Mouse (Mus musculus) forebrain, postnatal 0 days (tissue): ENCODE results near the gene Prcd. TPM values are rescaled to one million over a fixed set of nuclear protein-coding genes. Genes with fewer than 3 reads are reported as not detected.
"Not testable (repeated sequence)": the region's sequence is repeated elsewhere in the genome, so short reads cannot be mapped to it uniquely, and the experiment has no call there.

Experiments
- ATAC-seq: fragments of 200-750 bp; cut with Nextera tagmentation; 2 replicates; pipeline ENCODE4 v1.8.0; 2017; ENCODE audit warnings: mild to moderate bottlenecking, moderate library complexity
- DNase-seq: peaks from one replicate; pipeline ENCODE4 v3.0.0-alpha.2; 2015
- H3K27ac ChIP-seq: fragments of 300-500 bp; sonication (generic); 2 replicates; pipeline ENCODE4 v1.5.1; 2014; ENCODE audit warnings: low read depth, mild to moderate bottlenecking, antibody characterized with exemption, low read length, moderate library complexity, mixed read lengths
- H3K27me3 ChIP-seq: fragments of 300-500 bp; sonication (generic); 2 replicates; pipeline ENCODE4 v1.6.1; 2014; ENCODE audit warnings: mild to moderate bottlenecking, low read length, mixed read lengths; ENCODE audit not compliant: insufficient read depth
- H3K36me3 ChIP-seq: fragments of 300-500 bp; sonication (generic); 2 replicates; pipeline ENCODE4 v1.6.1; 2014; ENCODE audit warnings: mild to moderate bottlenecking, moderate library complexity; ENCODE audit not compliant: insufficient read depth
- H3K4me1 ChIP-seq: fragments of 300-500 bp; sonication (generic); 2 replicates; pipeline ENCODE4 v1.6.1; 2014; ENCODE audit warnings: antibody characterized with exemption; ENCODE audit not compliant: insufficient read depth
- H3K4me2 ChIP-seq: fragments of 300-500 bp; sonication (generic); 2 replicates; pipeline ENCODE4 v1.6.1; 2014; ENCODE audit warnings: low read depth, mild to moderate bottlenecking, moderate library complexity
- H3K4me3 ChIP-seq: fragments of 300-500 bp; sonication (generic); 2 replicates; pipeline ENCODE4 v1.5.1; 2014; ENCODE audit warnings: low read depth, low read length, mixed read lengths
- H3K9ac ChIP-seq: fragments of 300-500 bp; sonication (generic); 2 replicates; pipeline ENCODE4 v1.6.1; 2014; ENCODE audit warnings: mild to moderate bottlenecking
- H3K9me3 ChIP-seq: fragments of 300-500 bp; sonication (generic); 2 replicates; pipeline ENCODE4 v1.6.1; 2016; ENCODE audit warnings: low read length
- CTCF ChIP-seq: sonication (generic); IDR thresholded peaks from 2 replicates; pipeline ENCODE4 v1.5.1; 2016; ENCODE audit warnings: antibody characterized with exemption, control low read depth, low read depth
- WGBS: fragments of 180-500 bp; shearing (Covaris S2); extraction: QIAGEN DNeasy Blood & Tissue Kit; methylation state at CpG from one replicate; pipeline ENCODE4 v1.1.7; 2014; 5-methylcytosine and 5-hydroxymethylcytosine counted together
- polyA plus RNA-seq: library from polyadenylated mRNA; unstranded; fragments of >200 nt; fragmentation: Nextera tagmentation; extraction: Ambion mirVana; gene quantifications from 2 replicates; pipeline ENCODE4 v1.2.1, GENCODE M21; 2015
- total RNA-seq: library from RNA; depleted of rRNA; stranded (reverse); fragments of >200 nt; gene quantifications from 2 replicates; pipeline ENCODE4 v1.2.3, GENCODE M21; 2014; rRNA removed

Gene Prcd
- total RNA-seq = 1.5 and 3.3 TPM in 2 replicates
- 3.4 and 4.8 TPM in 2 replicates for polyA plus RNA-seq

- no peak; the same call in 1 of the 2 replicates for ATAC-seq
- H3K4me2 ChIP-seq = peak within 1 kb of the TSS; percentile 96
- H3K27me3 ChIP-seq = no peaks in the 10 kb centered on the region
- no peaks in the 10 kb centered on the region for H3K9me3 ChIP-seq
- 4% methylated on average over 10 of the region's 10 CpGs for WGBS
- 0 out of 2 replicates have a peak, but pooled peaks cover 5% of the 10 kb centered on the region for H3K4me1 ChIP-seq
- H3K9ac ChIP-seq = peak within 1 kb of the TSS; percentile 81
- H3K36me3 ChIP-seq = no peaks in the 10 kb centered on the region
- TF ChIP-seq CTCF = no peak
- no peak for DNase-seq
- H3K27ac ChIP-seq = 0 out of 2 replicates have a peak within 1 kb of the TSS, but pooled peaks have one; percentile 9
- H3K4me3 ChIP-seq = peak within 1 kb of the TSS; percentile 68
Measured at GRCm38 (mm10) chr11:116653234-116653633, at the start of gene Prcd. Prcd (plus strand) TSS chr11:116653534.

DNA sequence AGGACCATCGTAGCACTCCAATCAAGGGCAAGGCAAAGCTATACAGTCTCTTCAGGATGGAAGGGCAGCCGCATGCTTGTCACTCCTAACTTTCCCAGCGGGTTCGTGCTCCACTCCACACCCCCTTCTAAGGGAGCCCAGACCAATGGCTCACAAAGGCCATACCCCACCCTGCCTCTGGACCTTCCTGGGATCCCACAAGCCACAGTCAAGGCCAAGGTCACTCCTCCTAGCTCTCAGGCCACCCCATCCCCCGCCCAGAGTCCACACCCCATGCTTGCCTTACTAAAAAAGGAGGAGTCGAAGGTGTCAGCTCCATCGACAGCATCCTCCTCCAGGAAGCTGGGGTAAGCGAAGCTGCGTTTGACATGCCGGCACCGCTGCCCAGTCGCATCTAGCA, 49.2 kb upstream of the Prcd start:
- no peak overlapping the region for H3K27ac ChIP-seq
- no peak overlapping the region for H3K4me3 ChIP-seq
- 88% methylated on average over 12 of the region's 12 CpGs for WGBS
- DNase-seq (no peak), ATAC-seq (no peak)
- H3K4me1 ChIP-seq = no peaks in the 10 kb centered on the region
- no peak overlapping the region for H3K4me2 ChIP-seq
- H3K9me3 ChIP-seq = no peaks in the 10 kb centered on the region
- no peak for TF ChIP-seq CTCF
- no peaks in the 10 kb centered on the region for H3K36me3 ChIP-seq
- no peaks in the 10 kb centered on the region for H3K27me3 ChIP-seq
- H3K9ac ChIP-seq = no peak overlapping the region

DNA sequence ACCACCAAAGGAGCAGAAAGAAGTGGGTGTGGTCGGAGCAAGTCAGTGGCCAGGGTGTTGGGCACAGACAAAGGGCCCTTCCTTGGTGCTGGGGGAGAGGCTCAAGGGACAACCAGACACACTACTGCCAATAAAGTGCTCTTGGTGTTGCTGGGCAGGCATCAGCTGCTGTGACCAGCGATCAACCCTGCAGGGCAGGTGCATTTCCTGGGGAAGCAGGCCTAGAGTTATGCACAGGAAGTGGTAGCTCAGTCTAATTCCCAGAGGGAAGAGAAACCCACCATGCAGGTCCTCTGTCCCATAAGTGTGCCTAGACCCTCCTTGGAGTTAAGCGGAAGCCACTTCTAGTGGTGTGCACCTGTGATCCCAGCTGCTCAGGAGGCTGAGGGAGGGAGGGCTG, 45.6 kb upstream of the Prcd start:
- H3K27ac ChIP-seq = no peak overlapping the region
- H3K9ac ChIP-seq = no peak overlapping the region
- H3K4me2 ChIP-seq = no peak overlapping the region
- H3K27me3 ChIP-seq = no peaks in the 10 kb centered on the region
- H3K36me3 ChIP-seq = no peaks in the 10 kb centered on the region
- DNase-seq (no peak), ATAC-seq (no peak)
- H3K9me3 ChIP-seq = no peaks in the 10 kb centered on the region
- H3K4me3 ChIP-seq = no peak overlapping the region
- 91% methylated on average over 3 of the region's 3 CpGs for WGBS
- no peak for TF ChIP-seq CTCF
- no peaks in the 10 kb centered on the region for H3K4me1 ChIP-seq

DNA sequence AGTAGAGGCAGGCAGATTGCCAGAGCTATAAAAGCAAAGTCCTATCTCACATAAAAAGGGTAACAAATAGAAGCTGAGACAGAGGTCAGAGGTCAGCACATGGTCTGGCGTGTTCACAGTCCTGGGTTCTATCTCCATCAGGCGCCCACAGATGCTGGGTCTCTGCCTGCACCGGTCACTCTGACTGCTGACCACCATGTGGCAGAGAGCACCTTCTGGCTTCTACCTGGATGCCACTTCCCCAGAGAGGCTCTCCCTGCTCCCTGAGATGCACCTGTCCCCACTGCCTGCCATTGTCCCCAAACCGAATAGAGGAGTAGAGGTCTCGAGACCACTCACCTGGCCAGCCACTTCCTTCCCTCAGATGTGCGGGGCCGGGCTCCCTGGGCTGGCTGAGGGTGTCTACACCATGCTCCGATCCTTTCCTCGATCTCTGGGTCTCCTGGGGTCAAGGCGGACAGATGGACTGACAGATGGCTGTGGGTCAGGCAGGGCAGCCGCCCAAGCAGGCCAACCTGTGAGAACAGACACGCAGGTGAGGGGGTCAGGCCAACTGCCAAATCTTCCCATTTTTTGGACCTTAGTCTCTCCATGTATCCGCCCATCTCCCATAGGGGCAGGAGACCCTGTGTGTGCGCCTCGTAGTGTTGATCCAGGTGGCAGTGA, 43.2 kb upstream of the Prcd start:
- TF ChIP-seq CTCF = no peak
- Histone ChIP-seq H3K4me3 (no peak overlapping the region), H3K27me3 (no peaks in the 10 kb centered on the region), H3K4me2 (no peak overlapping the region), H3K36me3 (no peaks in the 10 kb centered on the region), H3K27ac (no peak overlapping the region), H3K4me1 (no peaks in the 10 kb centered on the region), H3K9me3 (no peaks in the 10 kb centered on the region), H3K9ac (no peak overlapping the region)
- no peak for ATAC-seq
- WGBS = 90% methylated on average over 15 of the region's 15 CpGs
- no peak for DNase-seq

DNA sequence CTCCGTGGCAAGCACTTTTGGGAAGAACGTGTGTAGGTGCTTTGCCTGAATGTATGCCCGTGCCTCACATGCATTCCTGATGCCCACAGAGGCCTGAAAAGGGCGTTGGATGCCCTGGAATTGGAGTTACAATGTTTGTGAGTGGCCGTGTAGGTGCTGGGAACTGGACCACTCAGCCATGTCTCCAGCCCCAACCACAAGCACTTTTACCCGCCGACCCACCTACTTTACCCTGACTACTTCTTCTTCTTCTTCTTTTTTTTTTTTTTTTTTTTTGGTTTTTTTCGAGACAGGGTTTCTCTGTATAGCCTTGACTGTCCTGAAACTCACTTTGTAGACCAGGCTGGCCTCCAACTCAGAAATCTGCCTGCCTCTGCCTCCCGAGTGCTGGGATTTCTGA, 42.2 kb upstream of the Prcd start:
- 90% methylated on average over 8 of the region's 9 CpGs for WGBS
- H3K9ac ChIP-seq, H3K4me1 ChIP-seq, H3K27ac ChIP-seq, DNase-seq, H3K4me3 ChIP-seq, H3K9me3 ChIP-seq, H3K4me2 ChIP-seq, H3K36me3 ChIP-seq, ATAC-seq, H3K27me3 ChIP-seq: not testable (repeated sequence)

- Histone ChIP-seq H3K9ac (no peak overlapping the region), H3K27me3 (no peaks in the 10 kb centered on the region), H3K4me1 (no peaks in the 10 kb centered on the region), H3K9me3 (no peaks in the 10 kb centered on the region), H3K4me2 (no peak overlapping the region), H3K36me3 (no peaks in the 10 kb centered on the region), H3K4me3 (no peak overlapping the region), H3K27ac (no peak overlapping the region)
- no peak for DNase-seq
- no peak for TF ChIP-seq CTCF
- ATAC-seq = no peak
- 87% methylated on average over 9 of the region's 9 CpGs for WGBS
Measured at GRCm38 (mm10) chr11:116611883-116612282, 41.5 kb upstream of the Prcd start.

- no peak for DNase-seq
- no peak overlapping the region for H3K4me2 ChIP-seq
- WGBS = 100% methylated on average over 1 of the region's 1 CpGs
Measured at GRCm38 (mm10) chr11:116612554-116612953, 40.8 kb upstream of the Prcd start.

More at GRCm38 (mm10) chr11:116612554-116612953, 40.8 kb upstream of the Prcd start:
- no peaks in the 10 kb centered on the region for H3K27me3 ChIP-seq
- H3K9me3 ChIP-seq = no peaks in the 10 kb centered on the region
- ATAC-seq = no peak
- no peak for TF ChIP-seq CTCF
- H3K4me3 ChIP-seq = no peak overlapping the region
- no peaks in the 10 kb centered on the region for H3K36me3 ChIP-seq
- H3K27ac ChIP-seq = no peak overlapping the region
- H3K4me1 ChIP-seq = no peaks in the 10 kb centered on the region
- no peak overlapping the region for H3K9ac ChIP-seq
